Mouse (Mus musculus): ENCODE measurements around the gene Bnc1. TPM values are rescaled to one million over a fixed set of nuclear protein-coding genes. Genes with fewer than 3 reads are reported as not detected.

The Bnc1 gene
- polyA plus RNA-seq, 1 experiment from 2014 or later: 0.33 TPM

DNA sequence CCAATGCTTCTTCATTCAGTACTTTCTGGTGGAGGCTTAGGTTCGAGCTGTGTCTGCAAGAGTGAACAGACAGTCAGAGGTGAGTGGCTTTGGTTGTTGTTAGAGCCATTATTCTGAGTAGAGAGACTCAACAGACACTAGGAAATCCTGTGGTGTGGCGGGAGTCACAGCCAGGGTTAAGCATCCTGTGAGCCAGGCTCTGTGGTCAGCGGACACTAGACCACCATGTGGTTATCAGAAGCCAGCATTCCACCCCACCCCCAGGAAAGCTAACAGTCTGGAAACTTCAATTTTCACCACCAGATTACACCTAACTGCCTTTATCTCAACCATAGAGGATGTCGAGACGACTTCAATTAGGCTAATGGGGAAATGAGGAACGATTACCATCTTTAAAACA lies 23.1 kb downstream of the Bnc1 start:
- WGBS: 83% methylated on average over 6 of the region's 6 CpGs
- no peak for ATAC-seq (ENCODE audit: low FRiP score)

DNA sequence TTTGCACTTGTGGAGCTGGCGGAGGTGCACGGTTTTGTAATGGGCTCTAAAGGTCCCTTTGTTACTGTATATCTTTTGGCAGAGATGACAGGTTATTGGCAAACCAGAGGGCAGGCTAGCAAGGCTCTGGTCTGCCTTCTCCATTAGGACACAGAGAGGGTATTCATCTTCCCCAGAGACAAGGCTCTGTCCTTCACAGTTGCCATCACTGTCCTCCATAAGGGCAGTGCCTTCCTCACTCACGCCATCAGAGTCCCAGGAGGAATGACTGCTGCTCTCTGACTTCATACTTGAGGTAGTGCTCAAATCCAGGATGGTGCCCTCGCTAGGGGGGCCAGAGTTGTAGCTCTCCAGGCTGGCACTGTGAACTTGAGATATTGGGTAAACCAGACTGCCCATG lies 23.6 kb downstream of the Bnc1 start:
- no peaks in the 10 kb centered on the region for H3K4me1 ChIP-seq
- H3K9ac ChIP-seq: no peak overlapping the region
- no peak overlapping the region for H3K4me2 ChIP-seq
- H3K36me3 ChIP-seq (replicated peaks): no peaks in the 10 kb centered on the region
- 84% methylated on average over 4 of the region's 4 CpGs for WGBS
- ATAC-seq (ENCODE audit: low FRiP score): no peak
- no peaks in the 10 kb centered on the region for H3K27me3 ChIP-seq
- no peak overlapping the region for H3K4me3 ChIP-seq (replicated peaks)
- no peak overlapping the region for H3K27ac ChIP-seq
- no peaks in the 10 kb centered on the region for H3K9me3 ChIP-seq

More for the DNA sequence above, 23.1 kb downstream of the Bnc1 start:
- Histone ChIP-seq H3K4me2 (no peak overlapping the region), H3K9ac (no peak overlapping the region), H3K4me1 (no peaks in the 10 kb centered on the region), H3K9me3 (no peaks in the 10 kb centered on the region), H3K4me3 (replicated peaks) (no peak overlapping the region), H3K27me3 (no peaks in the 10 kb centered on the region), H3K36me3 (replicated peaks) (no peaks in the 10 kb centered on the region), H3K27ac (no peak overlapping the region)

DNA sequence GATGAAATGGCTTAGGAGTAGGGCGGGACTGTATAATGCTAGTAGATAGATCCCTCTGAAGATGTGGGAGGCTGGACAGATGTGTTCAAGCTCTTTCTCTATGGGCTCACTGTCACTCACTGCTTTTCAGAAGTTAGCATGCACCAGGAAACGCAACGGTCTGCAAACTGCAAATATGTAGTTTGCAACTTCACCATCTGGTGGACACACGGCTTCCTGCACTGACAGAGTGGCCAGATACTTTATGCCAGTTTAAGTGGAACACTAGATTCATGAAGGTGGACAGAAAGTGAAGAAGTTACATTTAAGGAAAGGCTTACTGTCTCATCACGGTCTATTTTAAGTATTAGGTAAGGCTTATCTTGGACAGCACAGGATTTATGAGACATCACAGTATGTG lies 25.9 kb downstream of the Bnc1 start:
- H3K27me3 ChIP-seq: no peaks in the 10 kb centered on the region
- H3K4me1 ChIP-seq: no peaks in the 10 kb centered on the region
- H3K9ac ChIP-seq: no peak overlapping the region
- no peak overlapping the region for H3K4me3 ChIP-seq (replicated peaks)
- H3K9me3 ChIP-seq: no peaks in the 10 kb centered on the region
- WGBS: 88% methylated on average over 5 of the region's 5 CpGs
- no peak overlapping the region for H3K27ac ChIP-seq
- H3K4me2 ChIP-seq: no peak overlapping the region
- ATAC-seq (ENCODE audit: low FRiP score): no peak
- no peaks in the 10 kb centered on the region for H3K36me3 ChIP-seq (replicated peaks)

DNA sequence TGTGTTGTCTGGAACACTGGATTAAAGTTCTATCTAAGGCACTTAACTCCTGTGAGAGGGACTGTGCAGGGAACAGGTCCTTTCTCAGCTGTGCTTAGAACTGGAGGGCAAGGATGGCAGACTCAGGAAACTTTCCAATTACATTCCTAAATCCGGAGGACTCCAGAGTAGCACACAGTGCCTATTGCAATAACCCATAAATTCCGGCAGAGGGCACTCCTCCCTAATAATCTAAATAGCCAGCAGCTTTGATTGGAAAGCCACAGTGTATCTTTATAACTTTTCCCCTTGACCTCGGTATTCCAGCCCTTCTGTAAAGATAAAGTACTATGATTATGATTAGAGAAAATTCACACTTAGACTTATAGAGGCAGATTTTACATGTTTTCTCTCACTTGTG lies 32.4 kb downstream of the Bnc1 start:
- H3K9ac ChIP-seq: no peak overlapping the region
- H3K36me3 ChIP-seq (replicated peaks): no peaks in the 10 kb centered on the region
- ATAC-seq (ENCODE audit: low FRiP score): no peak
- 5% methylated on average over 3 of the region's 3 CpGs for WGBS
- H3K4me1 ChIP-seq: no peaks in the 10 kb centered on the region
- H3K4me3 ChIP-seq (replicated peaks): no peak overlapping the region
- H3K27me3 ChIP-seq: 0 out of 2 replicates have a peak, but pooled peaks cover 3% of the 10 kb centered on the region
- no peak overlapping the region for H3K27ac ChIP-seq
- no peak overlapping the region for H3K4me2 ChIP-seq
- H3K9me3 ChIP-seq: no peaks in the 10 kb centered on the region

DNA sequence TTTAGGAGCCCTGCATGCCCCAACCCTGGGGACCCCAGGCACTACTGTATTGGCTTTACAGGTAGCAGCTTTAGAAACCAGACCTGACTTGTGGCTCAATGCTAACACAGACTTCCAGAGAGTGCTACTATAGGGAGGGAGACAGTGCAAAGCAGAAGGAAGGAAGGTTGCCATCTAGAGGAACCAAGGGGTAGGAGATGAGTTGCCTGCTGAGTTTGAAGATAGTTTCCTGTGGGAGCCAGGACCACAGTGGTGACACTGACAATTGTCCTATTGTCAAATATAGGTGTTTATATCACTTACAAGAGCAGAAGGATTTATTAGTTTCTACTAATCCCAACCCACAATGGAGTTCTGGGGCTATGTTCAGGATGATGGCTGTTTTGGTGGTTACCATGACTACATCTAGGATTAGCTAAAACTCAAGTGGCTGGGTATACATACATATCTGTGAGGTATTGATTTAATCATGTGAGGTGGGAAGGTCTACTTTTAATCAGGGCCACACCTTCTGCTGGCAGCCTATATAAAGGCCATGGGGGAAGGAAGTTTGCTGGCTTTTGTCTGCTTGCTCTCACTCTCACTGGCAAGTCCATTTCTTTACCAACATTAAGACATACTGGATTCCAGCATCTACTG lies 37.8 kb downstream of the Bnc1 start:
- Histone ChIP-seq H3K27me3 (0 out of 2 replicates have a peak, but pooled peaks cover 3% of the 10 kb centered on the region), H3K4me1 (no peaks in the 10 kb centered on the region), H3K27ac (no peak overlapping the region), H3K36me3 (replicated peaks) (no peaks in the 10 kb centered on the region), H3K9ac (no peak overlapping the region), H3K4me2 (no peak overlapping the region), H3K4me3 (replicated peaks) (no peak overlapping the region), H3K9me3 (no peaks in the 10 kb centered on the region)
- no peak for ATAC-seq (ENCODE audit: low FRiP score)

DNA sequence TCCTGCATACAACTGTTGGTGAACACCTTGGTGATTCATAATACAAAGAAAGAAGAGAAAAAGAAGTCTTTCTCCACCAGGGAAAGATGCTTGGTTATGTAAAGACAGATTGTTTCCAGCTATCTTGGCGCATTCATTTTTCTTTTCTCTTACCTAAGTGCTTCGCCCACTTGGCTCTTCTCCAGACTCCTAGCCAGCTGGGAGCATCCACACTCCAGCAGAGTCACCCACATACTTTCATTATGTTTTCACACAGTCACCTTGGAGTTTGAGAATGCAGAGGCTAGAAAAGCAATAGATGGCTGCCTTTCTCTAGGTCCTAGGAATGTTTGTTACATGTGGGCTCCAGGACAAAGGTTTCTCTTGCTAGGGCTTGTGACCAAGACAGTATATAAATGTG lies 41.6 kb downstream of the Bnc1 start:
- H3K9me3 ChIP-seq: no peaks in the 10 kb centered on the region
- H3K36me3 ChIP-seq (replicated peaks): no peaks in the 10 kb centered on the region
- H3K4me2 ChIP-seq: no peak overlapping the region
- ATAC-seq (ENCODE audit: low FRiP score): no peak
- no peak overlapping the region for H3K9ac ChIP-seq
- H3K4me3 ChIP-seq (replicated peaks): no peak overlapping the region
- no peak overlapping the region for H3K27ac ChIP-seq
- H3K4me1 ChIP-seq: no peaks in the 10 kb centered on the region
- 0 out of 2 replicates have a peak, but pooled peaks cover 3% of the 10 kb centered on the region for H3K27me3 ChIP-seq
- WGBS: 84% methylated on average over 2 of the region's 2 CpGs

DNA sequence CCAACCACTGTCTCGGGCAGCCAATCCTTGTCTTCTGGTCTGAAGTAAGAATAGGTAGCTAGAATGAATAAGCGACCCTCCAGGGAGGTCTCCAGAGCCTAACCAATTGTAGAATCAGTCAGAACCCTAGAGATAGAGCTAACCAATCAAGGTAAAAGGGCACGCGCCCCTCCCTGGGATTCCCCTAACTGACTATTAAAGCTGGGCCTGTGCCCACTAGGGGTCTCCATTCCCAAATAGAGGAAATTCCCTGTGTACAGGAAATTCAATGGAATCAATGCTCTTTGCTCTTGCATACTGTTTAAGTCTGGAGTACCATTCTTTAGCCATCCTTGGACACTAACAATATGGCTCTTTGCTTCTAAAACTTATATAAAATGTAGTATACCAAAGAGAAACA lies 46.7 kb downstream of the Bnc1 start:
- Histone ChIP-seq H3K4me3 (replicated peaks) (no peak overlapping the region), H3K4me2 (no peak overlapping the region), H3K9ac (no peak overlapping the region), H3K36me3 (replicated peaks) (no peaks in the 10 kb centered on the region), H3K9me3 (no peaks in the 10 kb centered on the region), H3K27me3 (no peaks in the 10 kb centered on the region), H3K27ac (no peak overlapping the region), H3K4me1 (0 out of 2 replicates have a peak, but pooled peaks cover 2% of the 10 kb centered on the region)
- ATAC-seq (ENCODE audit: low FRiP score): no peak
- 18% methylated on average over 4 of the region's 4 CpGs for WGBS

DNA sequence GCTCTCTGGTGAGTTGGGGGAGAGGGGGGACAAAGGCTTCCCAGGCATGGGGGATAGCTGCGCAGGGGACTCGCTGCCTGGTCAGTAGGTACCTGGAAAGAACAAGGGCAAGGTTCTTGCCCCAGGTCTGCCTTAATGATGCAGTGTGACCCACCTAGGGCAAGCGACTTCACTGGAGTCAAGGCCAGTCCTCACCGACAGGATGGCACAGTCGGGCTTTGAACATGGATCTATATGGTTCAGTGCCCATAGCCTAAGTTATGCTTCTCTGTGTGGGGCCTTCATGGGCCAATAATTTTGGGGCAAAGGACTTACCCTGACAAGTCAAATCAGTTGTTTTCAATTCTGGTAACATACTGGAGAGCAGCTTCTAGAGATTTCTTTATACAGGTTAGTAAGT lies 57.3 kb downstream of the Bnc1 start:
- Histone ChIP-seq H3K4me2 (peak overlapping the region; percentile 77), H3K9me3 (no peaks in the 10 kb centered on the region), H3K4me1 (peaks cover 20% of the 10 kb centered on the region), H3K36me3 (replicated peaks) (no peaks in the 10 kb centered on the region), H3K4me3 (replicated peaks) (peak overlapping the region; percentile 94), H3K9ac (peak overlapping the region; percentile 98), H3K27me3 (no peaks in the 10 kb centered on the region), H3K27ac (peak overlapping the region; percentile 99)
- WGBS: 3% methylated on average over 5 of the region's 5 CpGs
- no peak for ATAC-seq (ENCODE audit: low FRiP score)

DNA sequence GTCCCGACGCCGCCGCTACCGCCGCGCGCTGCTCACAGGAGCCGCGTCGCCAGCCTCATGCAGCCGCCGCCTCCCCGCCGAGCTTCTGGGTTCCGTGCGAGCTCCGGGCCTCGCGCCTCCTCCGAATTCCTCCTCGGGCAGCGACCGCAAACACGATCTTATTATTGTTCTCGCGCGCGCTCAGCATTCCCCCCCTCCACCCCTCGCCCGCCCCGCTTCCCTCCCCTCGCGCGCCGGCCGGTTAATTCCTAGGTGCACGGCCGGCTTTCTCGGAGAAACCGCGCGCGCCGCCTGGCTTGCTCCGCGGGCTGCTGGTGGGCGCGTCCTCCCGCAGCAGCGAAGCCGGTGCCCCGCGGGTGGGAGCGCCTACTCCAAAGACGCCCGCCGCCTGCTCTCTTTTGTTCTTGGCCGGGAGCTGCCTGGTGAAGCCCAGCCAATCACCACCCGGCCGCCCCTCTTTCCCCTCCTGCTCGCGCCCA lies 57.8 kb downstream of the Bnc1 start, which contains the start of gene Hdgfl3:
Gene Hdgfl3, minus strand, starts transcription at position 207 of the 479 bp plus-strand sequence.
- H3K4me2 ChIP-seq: peak within 1 kb of the TSS; percentile 77
- peak; percentile 89 for ATAC-seq (ENCODE audit: low FRiP score)
- peak within 1 kb of the TSS; percentile 98 for H3K9ac ChIP-seq
- H3K27me3 ChIP-seq: no peaks in the 10 kb centered on the region
- peak within 1 kb of the TSS; percentile 99 for H3K27ac ChIP-seq
- H3K9me3 ChIP-seq: no peaks in the 10 kb centered on the region
- H3K4me3 ChIP-seq (replicated peaks): peak within 1 kb of the TSS; percentile 94
- no peaks in the 10 kb centered on the region for H3K36me3 ChIP-seq (replicated peaks)
- peaks cover 20% of the 10 kb centered on the region for H3K4me1 ChIP-seq
- under 1% methylated on average over 57 of the region's 63 CpGs for WGBS

DNA sequence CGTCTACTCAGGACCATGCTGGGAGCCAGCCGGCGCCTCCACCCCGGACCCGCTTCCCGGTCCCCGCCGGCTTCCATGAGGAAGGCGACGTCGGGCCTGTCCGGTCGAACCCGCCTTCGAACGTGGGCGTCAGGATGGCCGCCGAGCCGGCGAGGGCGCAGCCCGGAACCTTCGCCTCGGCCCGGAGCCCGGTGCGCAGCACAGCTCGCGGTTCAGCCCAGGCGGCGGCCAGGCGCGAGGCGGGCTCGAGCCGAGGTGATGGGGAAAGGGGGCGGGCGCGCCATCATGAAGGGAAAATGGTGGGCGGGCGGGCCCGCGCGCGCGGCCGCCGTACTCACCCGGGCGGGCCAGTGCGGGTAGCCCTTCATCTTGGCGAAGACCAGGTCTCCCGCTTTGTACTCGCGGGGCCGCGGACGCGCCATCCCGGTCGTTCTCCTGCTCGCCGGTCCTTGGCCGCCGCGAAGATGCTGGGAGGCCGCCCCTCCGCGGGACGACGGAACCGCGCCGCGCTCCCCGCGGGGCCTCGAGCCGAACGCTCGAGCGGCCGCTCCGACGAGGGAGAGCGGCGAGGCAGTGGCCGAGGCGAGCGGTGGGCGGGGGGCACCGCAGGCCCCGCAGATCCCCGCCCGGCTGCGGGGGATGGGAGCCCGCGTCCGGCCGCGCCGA lies 58.4 kb downstream of the Bnc1 start:
- Histone ChIP-seq H3K36me3 (replicated peaks) (no peaks in the 10 kb centered on the region), H3K4me3 (replicated peaks) (peak overlapping the region; percentile 94), H3K9ac (peak overlapping the region; percentile 98), H3K4me1 (peaks cover 20% of the 10 kb centered on the region), H3K27me3 (no peaks in the 10 kb centered on the region), H3K9me3 (no peaks in the 10 kb centered on the region), H3K27ac (peak overlapping the region; percentile 99), H3K4me2 (peak overlapping the region; percentile 77)
- peak; percentile 80 for ATAC-seq (ENCODE audit: low FRiP score)
- under 1% methylated on average over 79 of the region's 103 CpGs for WGBS

DNA sequence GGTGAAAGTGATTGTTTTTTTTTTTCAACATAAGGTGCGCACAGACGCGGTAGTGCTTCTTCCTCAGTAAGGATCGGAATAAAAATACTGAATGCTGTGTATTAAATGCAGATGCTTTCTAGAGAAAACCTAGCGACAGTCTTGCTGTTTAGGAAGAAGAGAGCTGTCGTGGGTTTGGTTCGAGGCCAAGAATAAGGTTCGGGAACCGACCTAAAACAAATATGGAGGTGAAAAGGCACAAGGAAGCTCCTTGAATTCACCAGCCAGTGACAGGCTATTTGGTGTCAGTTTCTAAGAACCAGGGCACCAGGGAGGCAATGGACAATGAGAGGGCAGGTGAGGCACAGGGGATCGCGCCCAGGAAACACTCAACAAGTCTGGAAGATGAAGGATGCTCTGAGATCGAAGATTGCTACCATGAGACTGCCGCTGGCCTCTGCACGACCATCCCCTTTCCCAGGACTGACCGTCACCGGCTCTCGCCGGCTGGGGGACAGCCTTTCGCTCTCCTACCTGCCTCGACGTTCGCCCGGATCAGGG lies 59.0 kb downstream of the Bnc1 start:
- Histone ChIP-seq H3K4me2 (peak overlapping the region; percentile 77), H3K36me3 (replicated peaks) (no peaks in the 10 kb centered on the region), H3K4me3 (replicated peaks) (peak overlapping the region; percentile 94), H3K27ac (peak overlapping the region; percentile 99), H3K27me3 (no peaks in the 10 kb centered on the region), H3K4me1 (peaks cover 25% of the 10 kb centered on the region), H3K9ac (peak overlapping the region; percentile 98), H3K9me3 (no peaks in the 10 kb centered on the region)
- WGBS: 4% methylated on average over 23 of the region's 23 CpGs
- ATAC-seq (ENCODE audit: low FRiP score): no peak

DNA sequence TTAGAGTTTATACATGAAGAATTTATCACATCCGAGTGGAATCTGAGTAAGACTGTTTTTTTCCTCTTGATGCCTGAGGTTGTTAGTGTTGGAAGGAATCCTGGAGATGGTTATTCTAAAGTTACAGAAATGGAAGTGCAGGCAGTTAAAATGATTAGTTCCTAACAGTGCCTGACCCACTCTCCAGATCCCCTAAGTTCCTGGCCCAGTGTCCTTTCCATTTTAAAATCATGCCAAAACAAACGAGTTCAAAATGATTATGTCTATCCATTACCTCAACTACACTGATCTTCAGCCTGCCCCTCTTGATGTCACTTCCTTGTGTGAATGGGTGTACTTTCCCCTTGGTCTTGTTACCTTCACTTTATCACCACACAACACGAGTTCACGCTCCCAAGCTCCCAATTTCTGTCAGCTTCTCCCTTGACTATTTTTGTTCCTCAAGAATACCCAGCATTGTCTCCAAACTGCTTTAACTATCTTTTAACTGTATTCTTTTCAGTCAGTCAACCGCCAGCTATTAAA lies 59.5 kb downstream of the Bnc1 start:
- 30% methylated on average over 5 of the region's 5 CpGs for whole genome bisulfite sequencing
- Histone ChIP-seq H3K9me3 (no peaks in the 10 kb centered on the region), H3K4me3 (replicated peaks) (peak overlapping the region; percentile 94), H3K4me1 (peaks cover 25% of the 10 kb centered on the region), H3K36me3 (replicated peaks) (no peaks in the 10 kb centered on the region), H3K9ac (peak overlapping the region; percentile 98), H3K27ac (no peak overlapping the region), H3K27me3 (no peaks in the 10 kb centered on the region), H3K4me2 (peak overlapping the region; percentile 77)
- ATAC-seq (ENCODE audit: low FRiP score): no peak
